Mouse (Mus musculus) kidney, adult 8-10 months (tissue): ENCODE results near the gene Brd9.

Experiments used
- DNase-seq, 2 experiments: peaks; one replicate each; pipeline ENCODE4 v3.0.0; 2022

The Brd9 gene

GRCm38 (mm10) chr13:73937321-73938176 is at the start of gene Brd9, which contains the start of gene Trip13:
Gene Brd9, plus strand, starts transcription at chr13:73937811.
Gene Trip13, minus strand, starts transcription at chr13:73937784.
- peak; percentile 84 to 91 for DNase-seq

GRCm38 (mm10) chr13:73892493-73893178 is 45.0 kb upstream of the Brd9 start:
- DNase-seq = peak; percentile 39 to 46

- peak in 1 of 2 experiments; percentile 5 for DNase-seq
Measured at GRCm38 (mm10) chr13:73897561-73897960, 40.0 kb upstream of the Brd9 start.

GRCm38 (mm10) chr13:73907136-73907535 is 30.5 kb upstream of the Brd9 start:
- DNase-seq = no peak

GRCm38 (mm10) chr13:73907683-73908412 is 29.8 kb upstream of the Brd9 start:
- DNase-seq = peak; percentile 14 to 36

- DNase-seq = no peak
Measured at GRCm38 (mm10) chr13:73913066-73913465, 24.5 kb upstream of the Brd9 start.

GRCm38 (mm10) chr13:73932201-73932600 is 5.4 kb upstream of the Brd9 start:
- no peak for DNase-seq

- DNase-seq = no peak
Measured at GRCm38 (mm10) chr13:73936938-73937320, 682 bp upstream of the Brd9 start.

GRCm38 (mm10) chr13:73938177-73938560 is 558 bp downstream of the Brd9 start:
- no peak for DNase-seq

GRCm38 (mm10) chr13:73939101-73939500 is 1.5 kb downstream of the Brd9 start:
- DNase-seq = no peak

GRCm38 (mm10) chr13:73944606-73945005 is 7.0 kb downstream of the Brd9 start:
- no peak for DNase-seq

GRCm38 (mm10) chr13:73953551-73954130 is 16.0 kb downstream of the Brd9 start:
- DNase-seq = no peak

- no peak for DNase-seq
Measured at GRCm38 (mm10) chr13:73954666-73955065, 17.1 kb downstream of the Brd9 start.

- DNase-seq = no peak
Measured at GRCm38 (mm10) chr13:73955531-73955930, 17.9 kb downstream of the Brd9 start.

- no peak for DNase-seq
Measured at GRCm38 (mm10) chr13:73960117-73960652, 22.6 kb downstream of the Brd9 start.

- DNase-seq = no peak
Measured at GRCm38 (mm10) chr13:73961177-73961576, 23.6 kb downstream of the Brd9 start.

GRCm38 (mm10) chr13:73963551-73963950 is 25.9 kb downstream of the Brd9 start, which contains the start of gene Zdhhc11:
Gene Zdhhc11, plus strand, starts transcription at chr13:73963851.
- DNase-seq = no peak

GRCm38 (mm10) chr13:73970545-73971448 is 33.2 kb downstream of the Brd9 start:
- DNase-seq = peak; percentile 76 to 82

- DNase-seq = no peak
Measured at GRCm38 (mm10) chr13:73974523-73974922, 36.9 kb downstream of the Brd9 start.

- DNase-seq = no peak
Measured at GRCm38 (mm10) chr13:73976935-73977334, 39.3 kb downstream of the Brd9 start.

- no peak for DNase-seq
Measured at GRCm38 (mm10) chr13:73990325-73990724, 52.7 kb downstream of the Brd9 start.
